Mouse (Mus musculus) adipose tissue, adult 10 weeks (tissue): Measurements from ENCODE around the gene Hells. TPM values are rescaled to one million over a fixed set of nuclear protein-coding genes. Genes with fewer than 3 reads are reported as not detected.

ENCODE experiments used
- polyA plus RNA-seq: library from polyadenylated mRNA; stranded (reverse); fragments of 350-450 nt; fragmentation: Illumina TruSeq; extraction: RNeasy Lipid Tissue Mini Kit (QIAGEN cat#74804); gene quantifications from one replicate; pipeline ENCODE4 v1.2.3, GENCODE M21; 2014; ENCODE audit warnings: low read depth, low replicate concordance

The Hells gene
- 2.4 TPM for polyA plus RNA-seq

GRCm38 (mm10) chr19:38930788-38931565 is at the start of gene Hells:
Gene Hells (plus strand): TSS chr19:38930915.

GRCm38 (mm10) chr19:39006715-39007114 is 76.0 kb downstream of the Hells start, which contains the start of gene Cyp2c55:
Gene Cyp2c55 (plus strand): TSS chr19:39007019.

Other genes with a start within 250 kb of the Hells start
- gene Noc3l, start 111.7 kb upstream of the Hells start, polyA plus RNA-seq: 7.9 TPM
- gene Tbc1d12, start 94.3 kb upstream of the Hells start, polyA plus RNA-seq: 7.2 TPM
- 0.15 TPM for gene Cyp2c55, start 76.1 kb downstream of the Hells start, polyA plus RNA-seq
- not detected for gene Cyp2c65, start 130.1 kb downstream of the Hells start, polyA plus RNA-seq
- gene Cyp2c66, start 183.0 kb downstream of the Hells start, polyA plus RNA-seq: not detected